Mouse (Mus musculus): Measurements from ENCODE around the gene Myo1e.

Myo1e gene

DNA sequence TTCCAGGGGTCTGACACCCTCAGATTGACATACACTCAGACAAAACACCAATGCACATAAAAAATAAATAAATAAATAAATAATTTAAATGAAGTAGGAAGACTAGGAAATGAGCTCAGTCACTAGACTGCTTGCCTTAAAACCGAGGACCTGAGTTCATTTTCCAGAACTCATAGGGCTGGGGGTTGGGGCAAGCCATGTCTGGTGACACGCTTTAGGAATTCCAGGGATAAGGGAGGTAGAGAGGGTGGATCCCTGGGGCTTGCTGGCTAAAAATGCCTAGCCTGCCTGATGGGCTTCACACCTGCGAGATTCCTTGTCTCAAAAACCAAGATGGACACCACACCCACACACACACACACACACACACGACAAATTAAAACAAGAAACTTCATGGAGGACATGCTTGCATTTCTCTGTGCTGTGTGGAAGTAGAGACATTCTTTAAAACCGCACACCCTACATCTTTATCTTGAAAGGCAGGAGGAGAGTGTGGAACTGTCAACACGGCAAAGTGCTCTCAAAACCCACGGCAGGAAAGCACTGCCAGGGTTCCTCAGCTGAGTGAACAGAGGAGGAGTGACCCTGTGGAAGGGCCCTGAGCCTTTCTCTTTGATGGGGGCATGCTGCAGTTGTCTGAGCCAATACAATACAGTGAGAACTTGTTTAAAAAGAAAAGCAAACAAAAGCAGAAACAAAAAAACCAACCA, 13.5 kb downstream of the Myo1e start:
- no peak for DNase-seq (ENCODE audit: low spot score)

DNA sequence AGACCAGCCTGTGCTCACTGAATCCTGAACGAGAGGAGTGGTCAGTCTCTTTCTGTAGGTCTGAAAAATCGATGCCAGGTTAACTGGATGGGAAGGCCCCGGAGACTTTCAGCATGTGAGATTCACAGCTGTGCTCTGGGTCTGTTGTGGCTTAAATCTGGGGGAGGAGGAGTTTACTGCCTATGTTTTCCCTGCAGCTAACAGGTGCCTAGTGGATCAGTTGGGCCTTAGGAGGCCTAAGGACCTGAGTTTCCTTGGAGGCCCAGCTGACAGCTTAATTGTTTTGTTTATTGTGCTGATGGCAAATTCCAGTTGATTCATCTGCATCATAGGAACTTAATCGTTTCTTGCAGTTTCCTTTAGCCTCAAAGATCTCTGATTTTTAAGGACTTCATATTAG, 16.0 kb downstream of the Myo1e start:
- no peak for DNase-seq (ENCODE audit: low spot score)

GRCm38 (mm10) chr9:70224046-70224445, 16.9 kb downstream of the Myo1e start:
- no peak for DNase-seq (ENCODE audit: low spot score)

- no peak for DNase-seq (ENCODE audit: low spot score)
Measured at GRCm38 (mm10) chr9:70226359-70226758, 19.2 kb downstream of the Myo1e start.

- DNase-seq (ENCODE audit: low spot score), result peak; percentile 38
Measured at GRCm38 (mm10) chr9:70229823-70230222, 22.7 kb downstream of the Myo1e start.

DNA sequence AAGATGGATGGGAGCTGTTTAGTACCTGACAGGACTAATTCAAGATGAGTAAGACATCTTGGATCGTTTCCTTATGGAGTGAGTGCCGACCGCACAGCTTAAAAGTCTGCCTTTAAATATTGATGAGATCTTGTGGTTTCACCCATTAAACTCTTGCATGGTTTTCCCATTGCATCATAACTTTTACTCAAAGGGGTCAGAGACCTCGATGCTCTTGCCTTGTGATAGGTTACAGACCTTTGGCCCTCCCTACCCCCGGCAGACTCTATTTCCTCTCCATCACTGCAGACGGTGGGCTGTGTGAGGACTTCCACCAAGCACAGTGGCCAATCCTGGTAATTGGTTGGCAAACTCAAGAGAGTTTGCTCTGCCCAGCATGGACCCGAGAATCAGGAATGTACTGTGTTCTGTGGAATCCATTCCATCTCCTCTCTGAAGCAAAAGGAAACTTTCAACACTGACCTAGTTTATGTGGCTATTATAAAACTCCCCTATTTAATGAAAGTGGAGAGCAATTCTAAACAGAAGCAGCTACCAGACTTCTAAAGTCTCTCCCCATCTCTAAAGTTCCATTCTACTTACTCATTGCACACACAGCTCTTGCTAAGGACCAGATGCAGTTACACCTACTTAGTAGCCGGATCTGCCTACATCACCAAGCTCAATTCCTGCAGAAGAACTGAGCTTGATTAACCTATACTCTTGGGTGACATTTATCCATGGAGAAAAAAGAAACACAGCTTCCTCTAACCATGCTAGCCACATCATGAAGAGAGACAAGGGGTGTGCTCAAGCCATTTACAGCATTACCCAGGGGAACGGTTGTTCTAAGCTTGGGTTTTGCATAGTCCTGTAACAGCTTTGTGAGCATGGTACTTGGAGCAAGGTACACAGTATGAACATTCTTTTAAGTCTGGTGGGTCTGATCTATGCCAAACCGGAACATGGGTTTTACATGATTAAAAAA, 25.2 kb downstream of the Myo1e start:
- no peak for DNase-seq (ENCODE audit: low spot score)

DNA sequence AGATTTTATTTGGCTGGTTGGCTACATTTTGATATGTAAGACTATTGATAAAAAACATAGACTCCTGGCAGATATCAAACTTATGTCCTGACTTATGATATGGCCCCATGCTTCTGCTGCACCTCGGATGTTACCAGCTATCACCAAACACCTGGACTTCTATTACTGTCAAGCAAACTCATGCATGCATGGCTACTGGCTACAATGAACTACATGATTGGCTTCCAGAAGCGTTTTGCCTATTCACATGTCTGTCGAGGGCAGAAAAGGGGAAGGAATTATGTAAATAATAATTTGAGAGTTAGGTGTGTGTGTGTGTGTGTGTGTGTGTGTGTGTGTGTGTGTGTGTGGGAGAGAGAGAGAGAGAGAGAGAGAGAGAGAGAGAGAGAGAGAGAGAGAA, 30.0 kb downstream of the Myo1e start:
- no peak for DNase-seq (ENCODE audit: low spot score)

GRCm38 (mm10) chr9:70237561-70237960, 30.4 kb downstream of the Myo1e start:
- no peak for DNase-seq (ENCODE audit: low spot score)

GRCm38 (mm10) chr9:70238391-70238790, 31.2 kb downstream of the Myo1e start:
- no peak for DNase-seq (ENCODE audit: low spot score)

GRCm38 (mm10) chr9:70239229-70239628, 32.1 kb downstream of the Myo1e start:
- no peak for DNase-seq (ENCODE audit: low spot score)

DNA sequence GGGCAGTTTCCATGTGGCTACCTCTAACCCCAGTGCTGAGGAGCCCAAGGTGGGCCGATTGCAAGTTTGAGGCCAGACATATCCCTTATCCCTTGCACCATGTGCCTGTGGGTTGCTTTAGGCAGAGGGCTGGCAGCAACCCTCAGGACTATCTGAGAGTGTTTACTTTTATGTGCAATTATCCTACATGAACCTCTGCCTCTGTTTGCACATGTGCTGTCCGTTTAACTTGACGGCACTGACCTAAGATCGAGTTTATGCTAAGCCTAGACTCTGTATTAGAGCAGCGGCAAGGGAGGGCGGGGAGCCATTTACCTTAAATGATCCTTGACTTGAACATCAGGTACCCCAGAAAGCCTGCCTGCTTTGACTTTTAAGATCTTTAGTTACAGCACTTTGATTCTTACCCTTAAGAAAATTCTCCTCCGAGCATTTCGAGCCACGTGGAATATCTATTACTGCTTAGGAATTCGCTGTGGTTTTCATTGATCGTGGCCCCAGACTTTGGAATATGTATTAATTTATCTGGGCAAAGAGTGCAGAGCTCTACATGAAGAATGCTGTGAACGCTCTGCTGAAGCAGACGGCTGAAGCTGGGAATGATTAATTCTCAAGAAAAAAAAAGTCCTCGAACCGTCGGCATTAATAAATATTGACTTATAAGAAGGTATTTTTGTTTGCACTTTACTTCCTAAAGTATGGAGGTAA, 33.7 kb downstream of the Myo1e start:
- DNase-seq (ENCODE audit: low spot score), result no peak

GRCm38 (mm10) chr9:70241411-70241961, 34.3 kb downstream of the Myo1e start:
- no peak for DNase-seq (ENCODE audit: low spot score)

GRCm38 (mm10) chr9:70242112-70242862, 35.1 kb downstream of the Myo1e start:
- DNase-seq (ENCODE audit: low spot score), result no peak

DNA sequence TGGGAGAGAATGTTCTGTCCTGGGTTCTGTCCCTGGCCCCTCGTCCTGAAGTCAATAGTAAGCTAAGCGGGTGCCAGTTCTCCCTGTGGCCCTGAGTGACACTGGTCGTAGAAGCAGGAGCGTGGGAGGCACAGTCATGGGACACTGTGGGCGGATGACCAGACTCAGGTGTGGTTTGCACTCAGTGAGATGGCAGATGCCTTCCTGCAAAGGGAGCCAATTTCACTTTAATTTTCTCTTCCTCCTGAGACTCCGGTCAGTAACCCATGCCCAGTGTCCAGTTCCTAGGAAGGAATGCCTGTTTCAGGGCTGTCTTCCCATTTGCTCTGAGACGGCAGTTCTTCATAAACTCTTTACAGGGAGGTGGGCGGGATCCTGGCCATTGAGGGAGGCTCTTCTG, 36.1 kb downstream of the Myo1e start:
- no peak for DNase-seq (ENCODE audit: low spot score)

DNA sequence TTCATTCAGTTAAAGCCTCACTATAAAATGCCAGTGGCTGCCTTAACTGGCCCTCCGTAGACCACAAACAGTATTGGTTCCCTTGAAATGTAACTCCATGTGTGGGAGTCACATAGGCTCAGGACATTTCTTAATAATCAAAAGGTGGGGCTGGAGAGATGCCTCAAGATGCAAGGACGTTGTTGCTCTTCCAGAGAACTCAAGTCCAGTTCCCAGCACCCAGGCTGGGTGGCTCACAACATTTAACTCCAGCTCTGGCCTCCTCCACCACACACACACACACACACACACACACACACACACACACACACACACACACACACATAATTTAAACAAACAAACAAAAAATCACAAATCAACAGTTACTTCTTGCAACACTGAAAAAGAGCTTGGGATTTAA, 36.6 kb downstream of the Myo1e start:
- no peak for DNase-seq (ENCODE audit: low spot score)

GRCm38 (mm10) chr9:70244115-70244514, 37.0 kb downstream of the Myo1e start:
- DNase-seq (ENCODE audit: low spot score), result no peak

DNA sequence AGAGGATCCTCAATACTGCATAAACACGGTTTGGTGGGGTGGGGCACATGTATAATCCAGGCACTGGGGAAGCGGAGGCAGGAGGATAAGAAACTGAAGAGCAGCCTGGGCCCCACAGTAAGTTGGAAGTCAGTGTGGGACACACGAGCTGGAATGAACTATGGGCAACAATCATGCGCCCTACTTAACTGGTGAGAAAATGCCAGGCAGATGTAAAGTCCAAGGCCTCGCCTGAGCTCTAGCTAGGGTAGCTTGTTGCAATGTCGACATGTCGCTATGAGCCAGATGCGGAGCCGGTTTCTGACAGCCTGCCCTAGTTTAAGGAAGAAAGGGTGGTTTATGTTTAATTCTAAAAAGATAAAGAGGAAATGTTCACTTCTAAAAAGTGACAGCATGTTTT, 37.9 kb downstream of the Myo1e start:
- no peak for DNase-seq (ENCODE audit: low spot score)

DNA sequence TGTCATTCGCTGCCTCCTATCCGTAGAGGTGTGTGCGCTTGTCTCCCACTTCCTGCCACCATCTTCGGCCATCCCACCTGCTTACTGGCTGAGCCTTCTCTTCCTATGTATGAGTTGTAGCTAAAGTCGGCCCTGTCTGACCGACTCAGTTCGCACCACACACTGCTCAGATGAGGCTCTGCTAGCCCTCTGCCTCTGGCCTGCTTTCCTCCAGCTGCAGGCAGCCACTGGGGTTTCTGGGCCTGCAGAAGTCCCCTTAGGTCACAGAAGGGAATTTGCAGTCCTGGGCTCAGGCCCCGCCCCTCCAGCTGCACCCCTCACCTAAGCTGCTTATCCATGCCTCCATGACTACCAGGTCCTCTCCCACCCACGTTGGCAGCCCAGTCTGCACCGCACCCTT, 39.3 kb downstream of the Myo1e start:
- DNase-seq (ENCODE audit: low spot score), result no peak

DNA sequence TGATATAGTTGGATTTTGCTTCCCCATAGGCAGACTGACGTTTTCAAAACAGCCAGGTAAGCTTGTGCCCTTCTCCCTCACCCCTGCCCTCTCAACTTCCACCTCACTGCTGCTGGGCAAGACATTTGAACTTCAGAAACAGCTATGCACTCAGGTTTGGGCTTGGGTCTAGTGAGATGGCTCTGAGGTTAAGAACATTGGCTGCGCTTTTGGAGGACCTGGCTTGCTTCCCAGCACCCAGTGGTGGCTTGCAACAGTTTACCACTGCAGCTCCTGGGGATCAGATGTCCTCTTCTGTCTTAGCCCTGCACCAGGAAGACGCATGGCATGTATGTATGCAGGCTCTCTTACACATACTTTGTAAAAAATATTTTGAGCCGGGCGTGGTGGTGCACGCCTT, 40.9 kb downstream of the Myo1e start:
- no peak for DNase-seq (ENCODE audit: low spot score)

- no peak for DNase-seq (ENCODE audit: low spot score)
Measured at GRCm38 (mm10) chr9:70248826-70249225, 41.7 kb downstream of the Myo1e start.

DNA sequence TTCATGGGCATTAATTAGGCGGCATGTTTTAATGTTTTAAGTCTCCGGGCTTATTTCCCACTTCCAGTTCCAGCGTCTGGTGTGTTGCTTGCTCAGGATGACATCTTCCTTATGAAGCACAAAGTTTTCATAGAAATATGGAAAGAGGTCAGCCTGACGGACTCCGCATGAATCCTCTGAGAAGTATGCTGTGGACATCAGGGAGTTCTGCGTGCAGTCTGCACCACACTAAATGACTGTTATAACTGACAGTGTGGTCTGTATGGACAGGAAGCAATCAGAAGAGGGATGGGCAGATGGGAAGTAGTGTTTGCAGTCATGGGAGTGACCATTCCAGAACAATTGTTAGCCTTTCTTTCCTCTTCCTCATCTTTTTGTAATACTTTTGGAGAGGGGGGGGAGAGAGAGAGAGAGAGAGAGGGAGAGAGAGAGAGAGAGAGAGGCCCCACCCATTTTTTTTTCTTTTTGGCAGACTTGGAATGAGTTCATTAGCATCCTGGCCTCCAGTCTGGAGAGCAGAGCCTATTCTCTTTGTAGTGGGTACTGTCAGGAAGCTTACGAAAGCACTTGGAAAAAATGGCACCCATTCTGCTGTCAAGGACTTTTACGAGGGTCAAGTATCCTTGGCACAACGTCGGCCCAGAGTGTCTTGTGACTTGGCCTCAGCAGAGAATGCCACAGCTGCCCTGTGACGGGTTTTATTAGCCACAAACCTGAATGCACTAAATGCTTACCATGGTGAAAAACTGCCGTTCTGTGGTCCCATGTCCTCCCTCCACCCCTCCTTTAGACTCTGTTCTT, 42.9 kb downstream of the Myo1e start:
- no peak for DNase-seq (ENCODE audit: low spot score)
